Mouse (Mus musculus): Measurements from ENCODE around the gene Cntnap2. TPM values are rescaled to one million over a fixed set of nuclear protein-coding genes. Genes with fewer than 3 reads are reported as not detected.
A peak's percentile ranks its signal among the peaks of the same experiment; 100 is the strongest.

Cntnap2 gene
- polyA plus RNA-seq, 1 experiment from 2014 or later: 99.3 TPM

DNA sequence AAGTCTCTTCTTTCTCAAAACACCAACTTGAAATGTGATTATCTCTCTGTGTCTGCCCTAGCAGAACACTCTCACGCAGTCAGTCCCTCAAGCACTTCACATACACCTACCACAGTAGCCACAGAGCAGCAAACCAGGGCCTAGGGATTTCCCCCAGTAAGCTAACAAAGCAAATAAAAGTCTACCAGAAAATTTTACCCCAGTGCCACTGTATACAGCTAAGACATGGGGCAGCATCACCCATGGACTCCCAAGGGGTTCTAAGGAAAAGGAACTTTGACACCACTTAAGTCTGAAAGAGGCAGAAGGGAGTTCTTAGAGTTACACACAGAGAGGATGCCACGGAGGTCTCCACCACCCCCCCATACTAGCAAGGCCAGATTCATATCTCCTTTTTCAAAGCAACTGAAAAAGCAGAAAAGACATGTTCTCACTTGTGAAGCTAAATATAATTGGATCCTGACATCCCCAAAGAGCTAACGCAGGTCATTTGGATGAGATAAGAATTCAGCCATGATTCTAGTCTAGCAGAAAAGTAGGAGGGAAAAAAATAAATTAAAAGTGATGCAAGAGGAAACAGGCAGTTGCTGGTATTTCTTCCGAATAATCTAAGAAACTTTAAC is 1967.0 kb downstream of the Cntnap2 start:
- Histone ChIP-seq H3K36me3 (ENCODE audit: control insufficient read depth, insufficient read depth, low read length) (no peaks in the 10 kb centered on the region), H3K27ac (ENCODE audit: low read depth, low read length) (no peak overlapping the region), H3K4me1 (ENCODE audit: control insufficient read depth, insufficient read depth, low read length) (no peaks in the 10 kb centered on the region), H3K4me3 (ENCODE audit: low read depth, low read length) (no peak overlapping the region), H3K9me3 (ENCODE audit: control insufficient read depth, low read length) (no peaks in the 10 kb centered on the region), H3K27me3 (ENCODE audit: control insufficient read depth, insufficient read depth, low read length) (no peaks in the 10 kb centered on the region), H3K9ac (replicated peaks; ENCODE audit: low read depth, low read length) (no peak overlapping the region), H3K4me2 (ENCODE audit: low read depth, low read length) (no peak overlapping the region)
- 81% methylated on average over 4 of the region's 4 CpGs for WGBS
- ATAC-seq (ENCODE audit: low read depth): no peak

DNA sequence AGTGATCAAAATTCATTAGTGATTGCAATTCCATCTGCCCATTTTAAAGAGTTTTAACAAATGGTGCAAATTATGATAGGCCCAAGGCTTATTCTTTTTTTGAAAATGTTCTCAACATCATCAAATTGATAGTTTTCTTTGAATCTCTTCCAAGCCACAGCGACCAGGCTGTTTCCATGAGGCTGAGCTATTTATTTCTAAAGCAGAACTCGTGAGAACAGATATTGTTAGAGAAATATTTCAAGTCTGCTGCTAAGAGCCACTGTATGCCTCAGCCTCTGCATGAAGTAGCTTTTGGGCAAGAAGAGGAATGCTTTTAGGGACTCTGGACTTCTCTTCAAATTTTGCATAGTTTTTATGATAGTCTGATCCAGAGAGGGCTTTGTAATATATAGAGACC is 1972.2 kb downstream of the Cntnap2 start:
- H3K27me3 ChIP-seq (ENCODE audit: control insufficient read depth, insufficient read depth, low read length): no peaks in the 10 kb centered on the region
- H3K4me2 ChIP-seq (ENCODE audit: low read depth, low read length): no peak overlapping the region
- 73% methylated on average over 2 of the region's 2 CpGs for WGBS
- no peaks in the 10 kb centered on the region for H3K9me3 ChIP-seq (ENCODE audit: control insufficient read depth, low read length)
- H3K9ac ChIP-seq (replicated peaks; ENCODE audit: low read depth, low read length): no peak overlapping the region
- no peaks in the 10 kb centered on the region for H3K4me1 ChIP-seq (ENCODE audit: control insufficient read depth, insufficient read depth, low read length)
- no peak overlapping the region for H3K4me3 ChIP-seq (ENCODE audit: low read depth, low read length)
- H3K36me3 ChIP-seq (ENCODE audit: control insufficient read depth, insufficient read depth, low read length): no peaks in the 10 kb centered on the region
- ATAC-seq (ENCODE audit: low read depth): no peak
- H3K27ac ChIP-seq (ENCODE audit: low read depth, low read length): no peak overlapping the region

DNA sequence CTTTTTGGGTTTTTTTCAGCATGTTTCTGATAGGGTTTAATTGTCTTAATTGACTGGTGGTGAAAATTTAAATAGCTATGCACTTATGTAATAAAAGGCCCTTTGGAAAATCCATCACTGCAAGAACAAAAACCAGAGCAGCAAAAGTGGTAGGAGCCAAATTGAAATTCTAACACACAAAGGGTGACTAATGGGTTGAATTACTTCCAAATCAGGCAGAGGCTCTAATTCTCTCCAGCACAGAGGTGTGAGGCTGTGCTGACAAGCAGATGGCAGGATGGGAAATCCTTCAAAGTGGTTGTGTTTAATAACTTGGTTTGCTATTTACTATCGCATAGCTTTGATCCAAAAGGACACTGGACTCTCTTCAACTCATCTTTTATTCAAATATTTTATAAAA is 1983.4 kb downstream of the Cntnap2 start:
- ATAC-seq (ENCODE audit: low read depth): no peak
- Histone ChIP-seq H3K4me2 (ENCODE audit: low read depth, low read length) (no peak overlapping the region), H3K9ac (replicated peaks; ENCODE audit: low read depth, low read length) (no peak overlapping the region), H3K4me1 (ENCODE audit: control insufficient read depth, insufficient read depth, low read length) (no peaks in the 10 kb centered on the region), H3K27me3 (ENCODE audit: control insufficient read depth, insufficient read depth, low read length) (no peaks in the 10 kb centered on the region), H3K36me3 (ENCODE audit: control insufficient read depth, insufficient read depth, low read length) (no peaks in the 10 kb centered on the region), H3K27ac (ENCODE audit: low read depth, low read length) (no peak overlapping the region), H3K9me3 (ENCODE audit: control insufficient read depth, low read length) (no peaks in the 10 kb centered on the region), H3K4me3 (ENCODE audit: low read depth, low read length) (no peak overlapping the region)
- 76% methylated on average over 1 of the region's 1 CpGs for WGBS

DNA sequence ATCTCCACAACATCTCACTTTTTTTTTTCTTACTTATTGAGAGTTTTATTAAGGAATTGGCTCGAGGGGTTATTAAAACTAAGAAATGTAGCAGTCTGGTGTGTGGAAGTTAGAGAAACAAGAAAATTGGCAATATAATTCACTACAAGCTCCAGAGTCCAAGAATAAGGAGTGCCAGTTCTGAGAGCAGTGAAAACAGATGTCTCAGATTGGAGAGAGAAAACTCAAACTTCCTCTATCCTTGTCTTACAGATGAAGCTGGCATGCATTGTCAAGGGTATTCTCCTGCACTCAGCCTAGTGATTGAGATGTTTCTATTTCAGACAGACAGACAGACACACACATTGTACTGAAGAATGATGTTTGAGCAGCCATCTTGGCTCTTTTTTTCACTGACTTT is 1984.4 kb downstream of the Cntnap2 start:
- ATAC-seq (ENCODE audit: low read depth): no peak
- H3K4me3 ChIP-seq (ENCODE audit: low read depth, low read length): no peak overlapping the region
- 87% methylated on average over 1 of the region's 1 CpGs for WGBS

DNA sequence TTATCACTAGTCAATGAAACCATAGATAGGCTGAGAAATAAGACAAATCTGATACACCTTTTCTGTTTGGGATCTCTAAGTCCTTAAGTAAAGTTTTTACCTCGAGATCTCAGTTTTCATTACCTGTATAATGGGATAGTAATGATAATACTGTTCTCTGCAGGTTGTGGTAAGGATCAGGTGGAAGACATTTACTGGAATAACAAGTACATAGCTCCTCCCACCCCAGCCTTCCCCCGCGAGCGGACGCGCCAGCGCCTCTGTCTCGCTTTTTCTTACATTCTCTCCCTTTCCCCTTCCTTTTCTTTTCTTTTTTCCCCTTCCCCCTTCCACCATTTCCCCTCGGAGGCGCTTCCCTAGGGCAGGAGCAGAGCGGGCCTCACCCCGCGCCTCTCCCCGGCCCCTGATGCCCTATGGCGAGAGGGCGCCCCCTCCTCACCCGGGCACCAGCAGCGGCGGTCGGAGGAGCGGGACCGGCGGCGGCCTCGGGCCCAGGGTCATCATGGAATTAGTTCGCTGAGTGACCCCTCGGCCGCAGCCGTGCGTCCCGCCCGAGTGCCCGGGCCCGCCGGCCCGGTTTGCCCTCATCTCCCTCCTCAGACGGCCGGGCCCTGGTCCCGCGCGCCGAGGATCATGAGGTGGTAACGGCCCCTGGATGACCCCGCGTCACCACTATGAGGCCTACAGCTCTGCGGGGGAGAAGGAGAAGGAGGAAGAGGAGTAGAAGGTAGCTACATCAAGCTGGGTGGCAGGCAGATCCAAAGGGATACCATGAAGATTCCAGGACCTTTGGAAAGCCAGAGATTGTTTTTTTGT is 1985.4 kb downstream of the Cntnap2 start:
- H3K4me1 ChIP-seq (ENCODE audit: control insufficient read depth, insufficient read depth, low read length): no peaks in the 10 kb centered on the region
- no peaks in the 10 kb centered on the region for H3K36me3 ChIP-seq (ENCODE audit: control insufficient read depth, insufficient read depth, low read length)
- no peak overlapping the region for H3K27ac ChIP-seq (ENCODE audit: low read depth, low read length)
- peak; percentile 61; the same call in 1 of the 2 replicates for ATAC-seq (ENCODE audit: low read depth)
- H3K4me3 ChIP-seq (ENCODE audit: low read depth, low read length): peak overlapping the region; percentile 23
- H3K4me2 ChIP-seq (ENCODE audit: low read depth, low read length): peak overlapping the region; percentile 42
- 3% methylated on average over 46 of the region's 46 CpGs for WGBS
- peak overlapping the region; percentile 4; the same call in 1 of the 2 replicates for H3K9ac ChIP-seq (replicated peaks; ENCODE audit: low read depth, low read length)
- no peaks in the 10 kb centered on the region for H3K27me3 ChIP-seq (ENCODE audit: control insufficient read depth, insufficient read depth, low read length)
- no peaks in the 10 kb centered on the region for H3K9me3 ChIP-seq (ENCODE audit: control insufficient read depth, low read length)

More for the DNA sequence above, 1984.4 kb downstream of the Cntnap2 start:
- H3K36me3 ChIP-seq (ENCODE audit: control insufficient read depth, insufficient read depth, low read length): no peaks in the 10 kb centered on the region
- no peaks in the 10 kb centered on the region for H3K9me3 ChIP-seq (ENCODE audit: control insufficient read depth, low read length)
- H3K9ac ChIP-seq (replicated peaks; ENCODE audit: low read depth, low read length): no peak overlapping the region
- no peak overlapping the region for H3K27ac ChIP-seq (ENCODE audit: low read depth, low read length)
- no peak overlapping the region for H3K4me2 ChIP-seq (ENCODE audit: low read depth, low read length)
- no peaks in the 10 kb centered on the region for H3K27me3 ChIP-seq (ENCODE audit: control insufficient read depth, insufficient read depth, low read length)
- no peaks in the 10 kb centered on the region for H3K4me1 ChIP-seq (ENCODE audit: control insufficient read depth, insufficient read depth, low read length)

GRCm38 (mm10) chr6:47049051-47049450 is 1989.9 kb downstream of the Cntnap2 start:
- ATAC-seq (ENCODE audit: low read depth): no peak
- 80% methylated on average over 5 of the region's 5 CpGs for WGBS

GRCm38 (mm10) chr6:47050319-47051222 is 1991.4 kb downstream of the Cntnap2 start:
- H3K4me3 ChIP-seq (ENCODE audit: low read depth, low read length): no peak overlapping the region
- no peak overlapping the region for H3K27ac ChIP-seq (ENCODE audit: low read depth, low read length)
- no peak for ATAC-seq (ENCODE audit: low read depth)
- no peaks in the 10 kb centered on the region for H3K9me3 ChIP-seq (ENCODE audit: control insufficient read depth, low read length)
- H3K9ac ChIP-seq (replicated peaks; ENCODE audit: low read depth, low read length): no peak overlapping the region
- WGBS: 46% methylated on average over 7 of the region's 7 CpGs
- no peaks in the 10 kb centered on the region for H3K4me1 ChIP-seq (ENCODE audit: control insufficient read depth, insufficient read depth, low read length)
- H3K27me3 ChIP-seq (ENCODE audit: control insufficient read depth, insufficient read depth, low read length): no peaks in the 10 kb centered on the region
- H3K36me3 ChIP-seq (ENCODE audit: control insufficient read depth, insufficient read depth, low read length): no peaks in the 10 kb centered on the region
- H3K4me2 ChIP-seq (ENCODE audit: low read depth, low read length): no peak overlapping the region

More at GRCm38 (mm10) chr6:47049051-47049450, 1989.9 kb downstream of the Cntnap2 start:
- Histone ChIP-seq H3K4me3 (ENCODE audit: low read depth, low read length) (no peak overlapping the region), H3K27me3 (ENCODE audit: control insufficient read depth, insufficient read depth, low read length) (no peaks in the 10 kb centered on the region), H3K4me1 (ENCODE audit: control insufficient read depth, insufficient read depth, low read length) (no peaks in the 10 kb centered on the region), H3K9ac (replicated peaks; ENCODE audit: low read depth, low read length) (no peak overlapping the region), H3K27ac (ENCODE audit: low read depth, low read length) (no peak overlapping the region), H3K36me3 (ENCODE audit: control insufficient read depth, insufficient read depth, low read length) (no peaks in the 10 kb centered on the region), H3K4me2 (ENCODE audit: low read depth, low read length) (no peak overlapping the region), H3K9me3 (ENCODE audit: control insufficient read depth, low read length) (no peaks in the 10 kb centered on the region)

- no peaks in the 10 kb centered on the region for H3K4me1 ChIP-seq (ENCODE audit: control insufficient read depth, insufficient read depth, low read length)
- no peak overlapping the region for H3K4me2 ChIP-seq (ENCODE audit: low read depth, low read length)
- H3K9me3 ChIP-seq (ENCODE audit: control insufficient read depth, low read length): no peaks in the 10 kb centered on the region
- no peak overlapping the region for H3K27ac ChIP-seq (ENCODE audit: low read depth, low read length)
- no peak for ATAC-seq (ENCODE audit: low read depth)
- H3K27me3 ChIP-seq (ENCODE audit: control insufficient read depth, insufficient read depth, low read length): no peaks in the 10 kb centered on the region
- no peaks in the 10 kb centered on the region for H3K36me3 ChIP-seq (ENCODE audit: control insufficient read depth, insufficient read depth, low read length)
- WGBS: 62% methylated on average over 3 of the region's 3 CpGs
- H3K9ac ChIP-seq (replicated peaks; ENCODE audit: low read depth, low read length): no peak overlapping the region
- no peak overlapping the region for H3K4me3 ChIP-seq (ENCODE audit: low read depth, low read length)
These were observed 2002.2 kb downstream of the Cntnap2 start for GRCm38 (mm10) chr6:47061341-47061740.

Measured in neural tube, embryonic 14.5 days (tissue).